Mouse (Mus musculus) cerebellum, adult 2 months (tissue): ENCODE data around the gene Cdan1.
"Not testable (repeated sequence)": the region's sequence is repeated elsewhere in the genome, so short reads cannot be mapped to it uniquely, and the experiment has no call there.

ENCODE experiments used
- CTCF ChIP-seq: fragments of 200-500 bp; IDR thresholded peaks from 2 replicates; pipeline ENCODE4 v1.5.1; 2011; ENCODE audit warnings: low read depth, mild to moderate bottlenecking, control low read depth, low read length, moderate library complexity, borderline replicate concordance; ENCODE audit not compliant: insufficient read depth
- POLR2A ChIP-seq: fragments of 200-500 bp; IDR thresholded peaks from 2 replicates; pipeline ENCODE4 v1.6.1; 2011; ENCODE audit warnings: low read length, control low read depth, borderline replicate concordance; ENCODE audit not compliant: insufficient read depth

DNA sequence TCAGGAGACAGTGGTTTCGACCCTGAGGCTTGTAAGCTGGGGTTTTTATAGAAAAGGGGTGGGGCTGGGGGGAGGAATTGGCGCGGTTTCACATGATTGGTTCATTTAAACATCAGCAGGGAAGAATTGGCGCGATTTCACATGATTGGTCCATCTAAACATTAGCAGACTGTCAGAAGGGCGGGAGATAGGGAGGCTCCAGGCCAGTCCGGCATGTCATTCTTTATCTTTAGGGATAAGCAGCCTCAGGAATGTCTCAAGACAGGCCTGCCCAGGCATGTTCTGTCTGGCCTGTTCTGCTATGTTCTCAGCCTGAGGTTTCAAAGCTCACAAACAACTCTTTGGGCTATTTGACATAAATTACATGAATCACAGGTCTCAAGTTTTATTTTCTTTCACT is 168.8 kb downstream of the Cdan1 start:
- not testable (repeated sequence) for TF ChIP-seq CTCF, POLR2A
